Mouse (Mus musculus): ENCODE measurements around the gene Celsr3. TPM values are rescaled to one million over a fixed set of nuclear protein-coding genes. Genes with fewer than 3 reads are reported as not detected.
A peak's percentile ranks its signal among the peaks of the same experiment; 100 is the strongest.

The Celsr3 gene
- polyA plus RNA-seq, 1 experiment: 1.5 TPM

GRCm38 (mm10) chr9:108827906-108828305 lies 1.8 kb downstream of the Celsr3 start:
- H3K27me3 ChIP-seq (ENCODE audit: control insufficient read depth, insufficient read depth, low read length): peaks cover 37% of the 10 kb centered on the region
- 47% methylated on average over 18 of the region's 18 CpGs for WGBS
- no peak overlapping the region for H3K4me3 ChIP-seq (ENCODE audit: low read depth, low read length)
- H3K27ac ChIP-seq (ENCODE audit: insufficient read depth, low read depth, low read length): no peak overlapping the region
- TF ChIP-seq CTCF (IDR thresholded peaks at IDR 0.05; ENCODE audit: extremely low read depth, insufficient read length, insufficient replicate concordance, low read depth, low read length) (no peak), POLR2A (IDR thresholded peaks at IDR 0.05; ENCODE audit: low read depth, low read length) (no peak)
- H3K36me3 ChIP-seq (ENCODE audit: control insufficient read depth, insufficient read depth, low read length): no peaks in the 10 kb centered on the region
- peaks cover 23% of the 10 kb centered on the region for H3K4me1 ChIP-seq (ENCODE audit: control insufficient read depth, insufficient read depth, insufficient read length, low read length)

- Histone ChIP-seq H3K36me3 (ENCODE audit: control insufficient read depth, insufficient read depth, low read length) (no peaks in the 10 kb centered on the region), H3K27ac (ENCODE audit: insufficient read depth, low read depth, low read length) (no peak overlapping the region), H3K27me3 (ENCODE audit: control insufficient read depth, insufficient read depth, low read length) (peaks cover 14% of the 10 kb centered on the region), H3K4me1 (ENCODE audit: control insufficient read depth, insufficient read depth, insufficient read length, low read length) (peaks cover 23% of the 10 kb centered on the region), H3K4me3 (ENCODE audit: low read depth, low read length) (peak overlapping the region; percentile 63)
- WGBS: 4% methylated on average over 23 of the region's 23 CpGs
- TF ChIP-seq POLR2A (IDR thresholded peaks at IDR 0.05; ENCODE audit: low read depth, low read length) (no peak), CTCF (IDR thresholded peaks at IDR 0.05; ENCODE audit: extremely low read depth, insufficient read length, insufficient replicate concordance, low read depth, low read length) (no peak)
Observed at GRCm38 (mm10) chr9:108831637-108832036, 5.5 kb downstream of the Celsr3 start.

DNA sequence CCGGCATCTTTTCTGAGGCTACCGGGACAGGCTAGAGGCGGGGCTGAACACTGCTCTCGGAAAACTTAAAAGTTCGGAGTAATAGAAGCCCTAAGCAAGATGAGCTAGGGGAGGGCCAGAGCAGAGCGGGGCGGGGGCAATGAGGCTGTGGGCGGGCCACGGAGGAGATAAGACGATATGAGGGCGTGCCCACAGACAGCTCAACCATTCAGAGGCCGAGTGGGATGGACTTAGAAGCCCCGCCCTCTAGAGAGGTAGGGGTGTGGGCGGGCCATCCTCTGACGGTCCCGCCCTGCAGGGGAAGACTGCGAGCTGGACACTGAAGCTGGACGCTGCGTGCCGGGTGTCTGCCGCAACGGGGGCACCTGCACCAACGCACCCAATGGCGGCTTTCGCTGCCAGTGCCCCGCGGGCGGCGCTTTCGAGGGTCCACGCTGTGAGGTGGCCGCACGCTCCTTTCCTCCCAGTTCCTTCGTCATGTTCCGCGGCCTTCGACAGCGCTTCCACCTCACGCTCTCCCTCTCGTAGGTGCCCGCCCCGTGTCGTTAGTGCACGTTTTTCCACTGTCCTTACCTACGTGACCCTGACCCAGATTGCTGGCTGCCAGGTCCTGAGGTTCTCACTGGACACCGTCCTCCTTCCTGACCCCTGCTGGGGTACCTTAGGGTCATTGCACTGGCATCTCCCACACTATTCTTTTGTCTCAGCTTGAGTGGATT lies 6.4 kb downstream of the Celsr3 start:
- no peaks in the 10 kb centered on the region for H3K36me3 ChIP-seq (ENCODE audit: control insufficient read depth, insufficient read depth, low read length)
- 0 out of 2 replicates have a peak, but pooled peaks have one; percentile 3 for TF ChIP-seq CTCF (IDR thresholded peaks at IDR 0.05; ENCODE audit: extremely low read depth, insufficient read length, insufficient replicate concordance, low read depth, low read length)
- TF ChIP-seq POLR2A (IDR thresholded peaks at IDR 0.05; ENCODE audit: low read depth, low read length): no peak
- peaks cover 17% of the 10 kb centered on the region for H3K4me1 ChIP-seq (ENCODE audit: control insufficient read depth, insufficient read depth, insufficient read length, low read length)
- no peak overlapping the region for H3K27ac ChIP-seq (ENCODE audit: insufficient read depth, low read depth, low read length)
- 2% methylated on average over 46 of the region's 46 CpGs for WGBS
- peak overlapping the region; percentile 63 for H3K4me3 ChIP-seq (ENCODE audit: low read depth, low read length)
- peaks cover 11% of the 10 kb centered on the region for H3K27me3 ChIP-seq (ENCODE audit: control insufficient read depth, insufficient read depth, low read length)

- Histone ChIP-seq H3K4me3 (ENCODE audit: low read depth, low read length) (peak overlapping the region; percentile 8; the same call in 1 of the 2 replicates), H3K4me1 (ENCODE audit: control insufficient read depth, insufficient read depth, insufficient read length, low read length) (peaks cover 15% of the 10 kb centered on the region), H3K27ac (ENCODE audit: insufficient read depth, low read depth, low read length) (no peak overlapping the region), H3K27me3 (ENCODE audit: control insufficient read depth, insufficient read depth, low read length) (no peaks in the 10 kb centered on the region), H3K36me3 (ENCODE audit: control insufficient read depth, insufficient read depth, low read length) (no peaks in the 10 kb centered on the region)
- TF ChIP-seq CTCF (IDR thresholded peaks at IDR 0.05; ENCODE audit: extremely low read depth, insufficient read length, insufficient replicate concordance, low read depth, low read length): peak; percentile 43; the same call in 1 of the 2 replicates
- no peak for TF ChIP-seq POLR2A (IDR thresholded peaks at IDR 0.05; ENCODE audit: low read depth, low read length)
- WGBS: 6% methylated on average over 14 of the region's 14 CpGs
Observed at GRCm38 (mm10) chr9:108842989-108843388, 16.9 kb downstream of the Celsr3 start.

- no peak for TF ChIP-seq CTCF (IDR thresholded peaks at IDR 0.05; ENCODE audit: extremely low read depth, insufficient read length, insufficient replicate concordance, low read depth, low read length)
- no peak for TF ChIP-seq POLR2A (IDR thresholded peaks at IDR 0.05; ENCODE audit: low read depth, low read length)
- WGBS: 80% methylated on average over 5 of the region's 5 CpGs
Observed at GRCm38 (mm10) chr9:108845390-108845789, 19.3 kb downstream of the Celsr3 start.

GRCm38 (mm10) chr9:108847374-108847773 lies 21.3 kb downstream of the Celsr3 start:
- Histone ChIP-seq H3K27ac (ENCODE audit: insufficient read depth, low read depth, low read length) (no peak overlapping the region), H3K4me3 (ENCODE audit: low read depth, low read length) (no peak overlapping the region), H3K36me3 (ENCODE audit: control insufficient read depth, insufficient read depth, low read length) (peaks cover 3% of the 10 kb centered on the region; the same call in 1 of the 2 replicates), H3K27me3 (ENCODE audit: control insufficient read depth, insufficient read depth, low read length) (no peaks in the 10 kb centered on the region), H3K4me1 (ENCODE audit: control insufficient read depth, insufficient read depth, insufficient read length, low read length) (peaks cover 18% of the 10 kb centered on the region)
- TF ChIP-seq CTCF (IDR thresholded peaks at IDR 0.05; ENCODE audit: extremely low read depth, insufficient read length, insufficient replicate concordance, low read depth, low read length) (no peak), POLR2A (IDR thresholded peaks at IDR 0.05; ENCODE audit: low read depth, low read length) (no peak)
- 62% methylated on average over 4 of the region's 4 CpGs for WGBS

More at GRCm38 (mm10) chr9:108845390-108845789, 19.3 kb downstream of the Celsr3 start:
- H3K27me3 ChIP-seq (ENCODE audit: control insufficient read depth, insufficient read depth, low read length): no peaks in the 10 kb centered on the region
- no peak overlapping the region for H3K4me3 ChIP-seq (ENCODE audit: low read depth, low read length)
- H3K4me1 ChIP-seq (ENCODE audit: control insufficient read depth, insufficient read depth, insufficient read length, low read length): peaks cover 20% of the 10 kb centered on the region
- H3K27ac ChIP-seq (ENCODE audit: insufficient read depth, low read depth, low read length): no peak overlapping the region
- H3K36me3 ChIP-seq (ENCODE audit: control insufficient read depth, insufficient read depth, low read length): no peaks in the 10 kb centered on the region

- TF ChIP-seq POLR2A (IDR thresholded peaks at IDR 0.05; ENCODE audit: low read depth, low read length) (no peak), CTCF (IDR thresholded peaks at IDR 0.05; ENCODE audit: extremely low read depth, insufficient read length, insufficient replicate concordance, low read depth, low read length) (no peak)
- peaks cover 10% of the 10 kb centered on the region; the same call in 1 of the 2 replicates for H3K4me1 ChIP-seq (ENCODE audit: control insufficient read depth, insufficient read depth, insufficient read length, low read length)
- peaks cover 8% of the 10 kb centered on the region for H3K36me3 ChIP-seq (ENCODE audit: control insufficient read depth, insufficient read depth, low read length)
- WGBS: 54% methylated on average over 17 of the region's 17 CpGs
- H3K4me3 ChIP-seq (ENCODE audit: low read depth, low read length): no peak overlapping the region
- H3K27me3 ChIP-seq (ENCODE audit: control insufficient read depth, insufficient read depth, low read length): no peaks in the 10 kb centered on the region
- no peak overlapping the region for H3K27ac ChIP-seq (ENCODE audit: insufficient read depth, low read depth, low read length)
Observed at GRCm38 (mm10) chr9:108848419-108848818, 22.3 kb downstream of the Celsr3 start.

All from small intestine, adult 2 months (tissue).